ENCODE assay signal across 14 mouse cellular contexts in genomic region chr6:36608281-36608970, GRCm38 (mm10).
DNase-seq lines count a peak whose midpoint lies in the region; ATAC-seq and TF ChIP-seq lines count a peak whose summit lies in the region.
"Had no signal": no experiment of that assay in that cellular context is flagged by ENCODE, and none has a peak within 500 bp of the region (broad histone marks: within the 10 kb centered on the region; RNA-seq: fewer than 3 reads in every experiment).

No protein-coding gene starts in this region.

- intact Hi-C loops in left cerebral cortex, postnatal 36 days (cut with DNase I) = no loop called here

- TF ChIP-seq CTCF in hindbrain, postnatal 0 days (IDR thresholded peaks at IDR 0.05; ENCODE audit: low read depth) = no peak

- no peak overlapping the region for H3K4me2 ChIP-seq in hindbrain, postnatal 0 days (ENCODE audit: low read depth, low read length)
- peak overlapping the region; percentile 46 for H3K4me2 ChIP-seq in heart, embryonic 13.5 days
- H3K4me2 ChIP-seq: embryonic facial prominence, embryonic 12.5 days; hindbrain, embryonic 15.5 days had no signal

- 41% methylated on average over 10 of the region's 10 CpGs for WGBS in hindbrain, postnatal 0 days
- WGBS in hindbrain, embryonic 10.5 days = 57% methylated on average over 10 of the region's 10 CpGs
- WGBS in heart, embryonic 13.5 days = 35% methylated on average over 10 of the region's 10 CpGs

- 0 out of 2 replicates have a peak, but pooled peaks have one; percentile 21 for ATAC-seq in hindbrain, postnatal 0 days
- ATAC-seq in heart, embryonic 13.5 days (ENCODE audit: extremely low read depth, insufficient number of reproducible peaks, low FRiP score, low TSS enrichment) = no peak

- H3K27me3 ChIP-seq in hindbrain, postnatal 0 days (ENCODE audit: insufficient read depth, low read length) = no peaks in the 10 kb centered on the region
- H3K27me3 ChIP-seq in hindbrain, embryonic 10.5 days (ENCODE audit: insufficient read depth, poor library complexity, severe bottlenecking) = no peaks in the 10 kb centered on the region
- no peaks in the 10 kb centered on the region for H3K27me3 ChIP-seq in heart, embryonic 13.5 days (replicated peaks)
- H3K27me3 ChIP-seq: embryonic facial prominence, embryonic 12.5 days; hindbrain, embryonic 15.5 days had no signal

- no peaks in the 10 kb centered on the region for H3K36me3 ChIP-seq in hindbrain, postnatal 0 days (ENCODE audit: insufficient read depth, low read length)
- no peaks in the 10 kb centered on the region for H3K36me3 ChIP-seq in hindbrain, embryonic 10.5 days
- no peaks in the 10 kb centered on the region for H3K36me3 ChIP-seq in heart, embryonic 13.5 days
- H3K36me3 ChIP-seq: embryonic facial prominence, embryonic 12.5 days; hindbrain, embryonic 15.5 days had no signal

- H3K4me1 ChIP-seq in hindbrain, postnatal 0 days (ENCODE audit: insufficient read depth, low read length) = no peaks in the 10 kb centered on the region
- peaks cover 5% of the 10 kb centered on the region; the same call in 1 of the 2 replicates for H3K4me1 ChIP-seq in hindbrain, embryonic 10.5 days (replicated peaks)
- peaks cover 18% of the 10 kb centered on the region for H3K4me1 ChIP-seq in heart, embryonic 13.5 days
- H3K4me1 ChIP-seq: embryonic facial prominence, embryonic 12.5 days; hindbrain, embryonic 15.5 days had no signal

- no peak overlapping the region for H3K9ac ChIP-seq in hindbrain, postnatal 0 days (replicated peaks; ENCODE audit: low read length)
- H3K9ac ChIP-seq in heart, embryonic 13.5 days = peak overlapping the region; percentile 40; the same call in 1 of the 2 replicates
- H3K9ac ChIP-seq: embryonic facial prominence, embryonic 12.5 days; hindbrain, embryonic 15.5 days had no signal

- H3K9me3 ChIP-seq in hindbrain, postnatal 0 days (ENCODE audit: low read length) = no peaks in the 10 kb centered on the region
- H3K9me3 ChIP-seq in hindbrain, embryonic 10.5 days = no peaks in the 10 kb centered on the region
- no peaks in the 10 kb centered on the region for H3K9me3 ChIP-seq in heart, embryonic 13.5 days
- H3K9me3 ChIP-seq: embryonic facial prominence, embryonic 12.5 days; hindbrain, embryonic 15.5 days had no signal

- no peak overlapping the region for H3K4me3 ChIP-seq in hindbrain, postnatal 0 days (ENCODE audit: low read length)
- no peak overlapping the region for H3K4me3 ChIP-seq in hindbrain, embryonic 10.5 days
- no peak overlapping the region for H3K4me3 ChIP-seq in heart, embryonic 13.5 days
- H3K4me3 ChIP-seq: embryonic facial prominence, embryonic 12.5 days; hindbrain, embryonic 15.5 days had no signal

- no peak overlapping the region for H3K27ac ChIP-seq in hindbrain, postnatal 0 days
- H3K27ac ChIP-seq in hindbrain, embryonic 10.5 days = no peak overlapping the region
- H3K27ac ChIP-seq in heart, embryonic 13.5 days (replicated peaks) = peak overlapping the region; percentile 74
- H3K27ac ChIP-seq: embryonic facial prominence, embryonic 12.5 days; hindbrain, embryonic 15.5 days had no signal

- DNase-seq in cerebellum, postnatal 14 days = peak; percentile 14 to 43
- no peak for DNase-seq in cerebellum, adult 18-20 months
- DNase-seq in hindbrain, postnatal 0 days (ENCODE audit: low spot score) = peak; percentile 38
- no peak for DNase-seq in hindbrain, embryonic 10.5 days (ENCODE audit: low spot score)
- peak; percentile 14 to 34 for DNase-seq in left cerebral cortex, postnatal 36 days (ENCODE audit: low spot score in 2 of 2)
- no peak for DNase-seq in gastrocnemius, postnatal 10 days
- DNase-seq in cerebellum, adult 9-10 months = no peak
- DNase-seq: adrenal gland, adult 2 months; gastrocnemius, postnatal 25 days; kidney, adult 18-20 months; thymus, adult 2 months had no signal

Comparison
In these comparisons a context has a peak if more than half of its experiments do, and no peak if none do; other contexts are left out.
1. DNase-seq: peak in cerebellum, postnatal 14 days (2 of 2), hindbrain, postnatal 0 days (single experiment) and left cerebral cortex, postnatal 36 days (2 of 2); none in cerebellum, adult 18-20 months (0 of 2), hindbrain, embryonic 10.5 days (single experiment), gastrocnemius, postnatal 10 days (single experiment) and cerebellum, adult 9-10 months (single experiment).